9 mouse cellular contexts compared by ENCODE assay signal in the genomic region with DNA sequence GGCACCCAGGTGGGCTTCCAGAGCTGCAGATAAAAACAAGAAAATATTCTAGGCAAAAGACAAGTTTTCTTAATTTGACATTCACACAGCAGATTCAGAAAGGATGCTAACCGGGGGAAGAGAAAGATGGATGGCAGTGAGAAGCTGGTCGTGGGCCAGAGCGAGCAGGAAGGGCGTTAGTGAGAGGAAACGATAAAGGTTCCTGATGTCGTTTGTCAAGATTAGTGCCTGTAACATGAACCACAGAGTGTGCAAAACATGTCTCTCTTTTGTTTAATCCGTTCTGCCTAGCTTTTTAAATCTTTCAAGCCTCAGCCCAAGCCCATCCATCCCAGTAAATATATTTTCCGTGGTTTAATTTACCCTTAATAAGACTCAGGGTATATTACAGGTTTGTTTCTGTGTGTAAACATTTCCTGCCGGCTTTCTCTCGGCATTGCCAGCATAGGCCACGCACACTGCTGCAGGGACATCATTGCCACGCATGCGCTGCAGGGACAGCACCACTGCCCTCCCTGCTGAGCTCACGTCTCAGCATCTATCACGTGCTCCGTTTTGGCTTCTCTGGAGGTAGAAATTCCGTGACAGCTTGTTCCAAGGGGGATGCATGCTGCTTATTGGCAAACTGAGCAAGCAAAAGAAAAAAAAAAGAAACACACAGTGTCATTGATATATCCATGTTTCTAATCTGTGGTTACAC.
DNase-seq lines count a peak whose midpoint lies in the region; ATAC-seq lines count a peak whose summit lies in the region.
"Had no signal": no experiment of that assay in that cellular context is flagged by ENCODE, and none has a peak within 500 bp of the region (broad histone marks: within the 10 kb centered on the region; RNA-seq: fewer than 3 reads in every experiment).

No protein-coding gene starts in this region.

- H3K4me3 ChIP-seq in forebrain, embryonic 13.5 days, result no peak overlapping the region
- H3K4me3 ChIP-seq in forebrain, embryonic 12.5 days (replicated peaks), result no peak overlapping the region
- no peak overlapping the region for H3K4me3 ChIP-seq in heart, embryonic 10.5 days
- no peak overlapping the region for H3K4me3 ChIP-seq in lung, embryonic 15.5 days
- H3K4me3 ChIP-seq: erythroblast, embryonic 14.5 days had no signal

- 66% methylated on average over 17 of the region's 17 CpGs for WGBS in forebrain, embryonic 13.5 days
- 70% methylated on average over 17 of the region's 17 CpGs for WGBS in forebrain, embryonic 12.5 days
- 55% methylated on average over 17 of the region's 17 CpGs for WGBS in heart, embryonic 10.5 days
- 30% methylated on average over 17 of the region's 17 CpGs for WGBS in lung, embryonic 15.5 days

- no peak overlapping the region for H3K4me2 ChIP-seq in forebrain, embryonic 13.5 days
- no peak overlapping the region for H3K4me2 ChIP-seq in forebrain, embryonic 12.5 days
- H3K4me2 ChIP-seq in lung, embryonic 15.5 days, result peak overlapping the region; percentile 14; the same call in 1 of the 2 replicates

- H3K36me3 ChIP-seq in forebrain, embryonic 13.5 days (ENCODE audit: poor library complexity, severe bottlenecking), result no peaks in the 10 kb centered on the region
- no peaks in the 10 kb centered on the region for H3K36me3 ChIP-seq in forebrain, embryonic 12.5 days (replicated peaks)
- peaks cover 3% of the 10 kb centered on the region for H3K36me3 ChIP-seq in heart, embryonic 10.5 days
- no peaks in the 10 kb centered on the region for H3K36me3 ChIP-seq in lung, embryonic 15.5 days

- no peaks in the 10 kb centered on the region for H3K27me3 ChIP-seq in forebrain, embryonic 13.5 days
- no peaks in the 10 kb centered on the region for H3K27me3 ChIP-seq in forebrain, embryonic 12.5 days
- H3K27me3 ChIP-seq in heart, embryonic 10.5 days (ENCODE audit: insufficient read depth, poor library complexity, severe bottlenecking), result no peaks in the 10 kb centered on the region
- H3K27me3 ChIP-seq in lung, embryonic 15.5 days, result no peaks in the 10 kb centered on the region

- no peak overlapping the region for H3K9ac ChIP-seq in forebrain, embryonic 13.5 days
- no peak overlapping the region for H3K9ac ChIP-seq in forebrain, embryonic 12.5 days
- H3K9ac ChIP-seq in lung, embryonic 15.5 days, result no peak overlapping the region

- peak; percentile 49; the same call in 1 of the 2 replicates for ATAC-seq in forebrain, embryonic 13.5 days
- no peak for ATAC-seq in forebrain, embryonic 12.5 days (ENCODE audit: low FRiP score)
- peak; percentile 69; the same call in 1 of the 2 replicates for ATAC-seq in lung, embryonic 15.5 days (ENCODE audit: borderline replicate concordance, extremely low read depth, low FRiP score, low TSS enrichment)

- peak; percentile 43 for DNase-seq in MEL-GATA-1-ER (ENCODE audit: extremely low read depth, low read depth)
- DNase-seq in heart, embryonic 10.5 days (ENCODE audit: low spot score), result no peak
- peak; percentile 50 to 55 for DNase-seq in kidney, postnatal 25 days
- no peak for DNase-seq in gastrocnemius, adult 18-20 months (ENCODE audit: low spot score)
- no peak for DNase-seq in testis, postnatal 14 days (ENCODE audit: low spot score)

- H3K9me3 ChIP-seq in forebrain, embryonic 13.5 days (replicated peaks), result no peaks in the 10 kb centered on the region
- no peaks in the 10 kb centered on the region for H3K9me3 ChIP-seq in forebrain, embryonic 12.5 days
- H3K9me3 ChIP-seq in heart, embryonic 10.5 days, result no peaks in the 10 kb centered on the region
- H3K9me3 ChIP-seq in lung, embryonic 15.5 days, result no peaks in the 10 kb centered on the region

- H3K4me1 ChIP-seq in forebrain, embryonic 13.5 days, result peaks cover 37% of the 10 kb centered on the region
- peaks cover 15% of the 10 kb centered on the region for H3K4me1 ChIP-seq in forebrain, embryonic 12.5 days
- H3K4me1 ChIP-seq in heart, embryonic 10.5 days, result peaks cover 34% of the 10 kb centered on the region
- H3K4me1 ChIP-seq in lung, embryonic 15.5 days, result peaks cover 28% of the 10 kb centered on the region

- peak overlapping the region; percentile 51 for H3K27ac ChIP-seq in forebrain, embryonic 13.5 days
- no peak overlapping the region for H3K27ac ChIP-seq in forebrain, embryonic 12.5 days
- H3K27ac ChIP-seq in heart, embryonic 10.5 days, result peak overlapping the region; percentile 71; the same call in 1 of the 2 replicates
- peak overlapping the region; percentile 55 for H3K27ac ChIP-seq in lung, embryonic 15.5 days

Comparison
In these comparisons a context has a peak if more than half of its experiments do, and no peak if none do; other contexts are left out.
1. DNase-seq: peak in MEL-GATA-1-ER (single experiment) and kidney, postnatal 25 days (2 of 2); none in heart, embryonic 10.5 days (single experiment), gastrocnemius, adult 18-20 months (single experiment) and testis, postnatal 14 days (single experiment).